Comparison of ENCODE assay signal across 9 mouse cellular contexts in genomic region chr7:80666198-80666915, GRCm38 (mm10). TPM values are rescaled to one million over a fixed set of nuclear protein-coding genes. Genes with fewer than 3 reads are reported as not detected.
DNase-seq lines count a peak whose midpoint lies in the region; ATAC-seq and TF ChIP-seq lines count a peak whose summit lies in the region.
"Had no signal": no experiment of that assay in that cellular context is flagged by ENCODE, and none has a peak within 500 bp of the region (broad histone marks: within the 10 kb centered on the region; RNA-seq: fewer than 3 reads in every experiment).

No protein-coding gene starts in this region.

- no peaks in the 10 kb centered on the region for H3K27me3 ChIP-seq in embryonic facial prominence, embryonic 15.5 days

- DNase-seq in gastrocnemius, adult 18-20 months (ENCODE audit: low spot score): peak; percentile 65
- no peak for DNase-seq in gastrocnemius, adult 8-10 months (ENCODE audit: low spot score in 2 of 2)
- peak; percentile 79 for DNase-seq in kidney, postnatal 10 days
- peak; percentile 56 for DNase-seq in lung, postnatal 25 days (ENCODE audit: low spot score)
- no peak for DNase-seq in left cerebral cortex, adult 2 months (ENCODE audit: extremely low spot score in 1 of 2, low spot score in 2 of 2)
- DNase-seq in retina, postnatal 1 day: no peak
- DNase-seq in testis, postnatal 10 days (ENCODE audit: low spot score): no peak
- DNase-seq: cerebellum, postnatal 10 days had no signal

- 21% methylated on average over 10 of the region's 10 CpGs for WGBS in embryonic facial prominence, embryonic 15.5 days

- peak overlapping the region; percentile 88 for H3K27ac ChIP-seq in embryonic facial prominence, embryonic 15.5 days (replicated peaks)
- H3K27ac ChIP-seq in left cerebral cortex, adult 2 months: no peak overlapping the region

- H3K36me3 ChIP-seq in embryonic facial prominence, embryonic 15.5 days: 0 out of 2 replicates have a peak, but pooled peaks cover 4% of the 10 kb centered on the region

- peaks cover 32% of the 10 kb centered on the region for H3K4me1 ChIP-seq in embryonic facial prominence, embryonic 15.5 days

- no peak for TF ChIP-seq CTCF in left cerebral cortex, adult 2 months (IDR thresholded peaks at IDR 0.05)

- no peak overlapping the region for H3K4me2 ChIP-seq in embryonic facial prominence, embryonic 15.5 days (replicated peaks)

- no peak overlapping the region for H3K9ac ChIP-seq in embryonic facial prominence, embryonic 15.5 days

- no peaks in the 10 kb centered on the region for H3K9me3 ChIP-seq in embryonic facial prominence, embryonic 15.5 days (replicated peaks)

- peak; percentile 84 for ATAC-seq in embryonic facial prominence, embryonic 15.5 days (ENCODE audit: insufficient number of reproducible peaks, low FRiP score, low TSS enrichment, low read depth)

- intact Hi-C loops in left cerebral cortex, adult 2 months (cut with DNase I): no loop called here

- H3K4me3 ChIP-seq in embryonic facial prominence, embryonic 15.5 days (replicated peaks): no peak overlapping the region
- no peak overlapping the region for H3K4me3 ChIP-seq in left cerebral cortex, adult 2 months

RNA-seq across cellular contexts. Expression of gene Crtc3, which starts 22.3 kb away (rescaled TPM):
- 10 to 100 TPM; 12.5 to 13.1 TPM for total RNA-seq in gastrocnemius, adult 18-20 months (2021)
- total RNA-seq in gastrocnemius, adult 8-10 months (2022): 10 to 100 TPM in 3 of 4 experiments, 1 to 10 TPM in 1; 8.9 to 11.6 (median 11.4) TPM
- 30.2 and 33.5 TPM in 2 replicates for polyA plus RNA-seq in embryonic facial prominence, embryonic 15.5 days (2015; fragmentation: Nextera tagmentation; extraction: Ambion mirVana)
- total RNA-seq in left cerebral cortex, adult 2 months (2021): 10 to 100 TPM; 14.9 to 16.5 TPM

Comparison
In these comparisons a context has a peak if more than half of its experiments do, and no peak if none do; other contexts are left out.
1. DNase-seq: peak in gastrocnemius, adult 18-20 months (single experiment), kidney, postnatal 10 days (single experiment) and lung, postnatal 25 days (single experiment); none in gastrocnemius, adult 8-10 months (0 of 2), left cerebral cortex, adult 2 months (0 of 2), retina, postnatal 1 day (single experiment) and testis, postnatal 10 days (single experiment).